Mouse (Mus musculus): ENCODE measurements around the gene Copa. TPM values are rescaled to one million over a fixed set of nuclear protein-coding genes. Genes with fewer than 3 reads are reported as not detected.

Gene Copa
- polyA plus RNA-seq, 1 experiment from 2014 or later = 181 TPM

DNA sequence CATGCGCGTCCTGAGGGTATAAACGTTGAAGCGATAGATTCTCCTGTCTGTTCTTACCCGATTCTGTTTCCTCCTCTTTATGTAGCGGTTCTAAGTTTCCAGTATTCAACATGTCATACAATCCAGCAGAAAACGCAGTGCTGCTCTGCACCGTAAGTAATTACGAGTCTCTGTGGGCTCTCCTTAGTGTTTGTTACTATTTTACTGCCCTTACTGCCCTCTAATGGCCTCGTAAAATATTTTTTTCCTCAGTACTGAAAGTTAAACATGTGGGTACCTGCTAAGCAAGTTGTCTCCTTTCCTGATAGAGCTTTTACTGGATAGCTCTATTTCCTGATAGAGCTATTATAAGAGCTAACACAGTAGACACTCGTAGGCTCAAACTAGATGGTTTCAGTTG lies 22.8 kb downstream of the Copa start:
- Histone ChIP-seq H3K4me1 (ENCODE audit: control insufficient read depth, insufficient read depth, low read depth, low read length) (no peaks in the 10 kb centered on the region), H3K4me2 (ENCODE audit: low read length) (no peak overlapping the region), H3K9me3 (ENCODE audit: control insufficient read depth, low read length) (no peaks in the 10 kb centered on the region), H3K9ac (ENCODE audit: low read depth, low read length) (no peak overlapping the region), H3K4me3 (ENCODE audit: low read length) (no peak overlapping the region), H3K27ac (ENCODE audit: low read depth, low read length) (no peak overlapping the region), H3K36me3 (ENCODE audit: control insufficient read depth, insufficient read depth, low read length) (peaks cover 51% of the 10 kb centered on the region), H3K27me3 (replicated peaks; ENCODE audit: control insufficient read depth, insufficient read depth, low read length) (no peaks in the 10 kb centered on the region)
- 73% methylated on average over 11 of the region's 11 CpGs for WGBS
- ATAC-seq = no peak

- no peaks in the 10 kb centered on the region for H3K4me1 ChIP-seq (ENCODE audit: control insufficient read depth, insufficient read depth, low read depth, low read length)
- no peak overlapping the region for H3K9ac ChIP-seq (ENCODE audit: low read depth, low read length)
- H3K27me3 ChIP-seq (replicated peaks; ENCODE audit: control insufficient read depth, insufficient read depth, low read length) = no peaks in the 10 kb centered on the region
- H3K36me3 ChIP-seq (ENCODE audit: control insufficient read depth, insufficient read depth, low read length) = peaks cover 52% of the 10 kb centered on the region
- H3K4me2 ChIP-seq (ENCODE audit: low read length) = no peak overlapping the region
- peak; percentile 93 for ATAC-seq
- 56% methylated on average over 10 of the region's 10 CpGs for WGBS
- no peaks in the 10 kb centered on the region for H3K9me3 ChIP-seq (ENCODE audit: control insufficient read depth, low read length)
- no peak overlapping the region for H3K27ac ChIP-seq (ENCODE audit: low read depth, low read length)
- H3K4me3 ChIP-seq (ENCODE audit: low read length) = no peak overlapping the region
Observed at GRCm38 (mm10) chr1:172107777-172108477, 25.6 kb downstream of the Copa start.

DNA sequence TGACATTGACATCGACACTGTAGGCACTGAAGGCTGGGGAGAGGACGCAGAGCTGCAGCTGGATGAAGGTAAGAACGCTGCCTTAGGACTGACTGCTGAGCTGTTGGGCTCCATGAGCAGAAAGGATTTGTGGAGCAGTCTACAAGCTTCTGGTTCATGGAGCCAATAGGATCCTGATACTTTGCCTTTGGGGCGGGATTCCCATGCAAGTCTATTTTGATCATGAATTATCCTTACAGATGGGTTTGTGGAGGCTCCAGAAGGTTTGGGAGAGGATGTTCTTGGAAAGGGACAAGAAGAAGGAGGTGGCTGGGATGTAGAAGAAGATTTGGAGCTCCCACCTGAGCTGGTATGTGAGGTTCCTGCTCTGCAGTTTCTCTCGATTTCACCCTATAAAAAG lies 34.6 kb downstream of the Copa start:
- H3K9ac ChIP-seq (ENCODE audit: low read depth, low read length) = no peak overlapping the region

DNA sequence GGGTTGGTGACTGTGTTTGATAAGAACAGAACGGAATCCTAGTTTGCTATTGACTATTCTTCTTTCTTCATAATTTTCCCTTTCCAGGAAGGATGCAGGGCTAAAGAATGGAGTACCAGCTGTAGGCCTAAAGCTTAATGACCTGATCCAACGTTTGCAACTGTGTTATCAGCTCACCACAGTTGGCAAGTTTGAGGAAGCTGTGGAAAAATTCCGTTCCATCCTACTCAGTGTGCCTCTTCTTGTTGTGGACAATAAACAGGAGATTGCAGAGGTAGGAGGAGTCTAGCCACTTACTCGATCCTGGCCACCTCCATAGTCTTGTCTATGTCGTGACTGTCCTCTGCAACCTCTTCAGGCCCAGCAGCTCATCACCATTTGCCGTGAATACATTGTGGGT lies 36.8 kb downstream of the Copa start:
- ATAC-seq = no peak
- H3K9me3 ChIP-seq (ENCODE audit: control insufficient read depth, low read length) = no peaks in the 10 kb centered on the region
- 82% methylated on average over 6 of the region's 6 CpGs for WGBS

More for the DNA sequence above, 34.6 kb downstream of the Copa start:
- Histone ChIP-seq H3K36me3 (ENCODE audit: control insufficient read depth, insufficient read depth, low read length) (peaks cover 84% of the 10 kb centered on the region), H3K27ac (ENCODE audit: low read depth, low read length) (no peak overlapping the region), H3K4me1 (ENCODE audit: control insufficient read depth, insufficient read depth, low read depth, low read length) (no peaks in the 10 kb centered on the region), H3K27me3 (replicated peaks; ENCODE audit: control insufficient read depth, insufficient read depth, low read length) (no peaks in the 10 kb centered on the region), H3K4me3 (ENCODE audit: low read length) (no peak overlapping the region), H3K4me2 (ENCODE audit: low read length) (no peak overlapping the region), H3K9me3 (ENCODE audit: control insufficient read depth, low read length) (no peaks in the 10 kb centered on the region)
- WGBS = 95% methylated on average over 5 of the region's 5 CpGs
- no peak for ATAC-seq

DNA sequence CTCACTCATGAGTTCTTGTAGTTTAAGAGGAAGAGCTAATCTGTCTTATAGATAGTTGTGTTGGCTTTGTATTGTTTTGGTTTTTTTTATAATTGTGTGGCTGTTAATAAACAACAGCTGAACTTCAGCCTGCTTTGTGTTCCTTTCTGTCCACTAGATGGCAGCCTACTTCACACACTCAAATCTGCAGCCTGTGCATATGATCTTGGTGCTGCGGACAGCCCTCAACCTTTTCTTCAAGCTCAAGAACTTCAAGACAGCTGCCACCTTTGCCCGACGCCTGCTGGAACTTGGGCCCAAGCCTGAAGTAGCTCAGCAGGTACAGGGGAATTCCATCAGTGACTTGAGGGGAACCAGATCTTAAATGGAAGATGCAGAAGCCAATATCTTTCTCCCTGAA lies 37.4 kb downstream of the Copa start:
- Histone ChIP-seq H3K36me3 (ENCODE audit: control insufficient read depth, insufficient read depth, low read length) (peaks cover 66% of the 10 kb centered on the region), H3K4me1 (ENCODE audit: control insufficient read depth, insufficient read depth, low read depth, low read length) (no peaks in the 10 kb centered on the region), H3K9ac (ENCODE audit: low read depth, low read length) (no peak overlapping the region), H3K9me3 (ENCODE audit: control insufficient read depth, low read length) (no peaks in the 10 kb centered on the region), H3K4me2 (ENCODE audit: low read length) (no peak overlapping the region), H3K27ac (ENCODE audit: low read depth, low read length) (no peak overlapping the region), H3K27me3 (replicated peaks; ENCODE audit: control insufficient read depth, insufficient read depth, low read length) (no peaks in the 10 kb centered on the region), H3K4me3 (ENCODE audit: low read length) (no peak overlapping the region)
- 46% methylated on average over 3 of the region's 3 CpGs for WGBS
- ATAC-seq = 0 out of 2 replicates have a peak, but pooled peaks have one; percentile 47

More for the DNA sequence above, 36.8 kb downstream of the Copa start:
- Histone ChIP-seq H3K9ac (ENCODE audit: low read depth, low read length) (no peak overlapping the region), H3K4me1 (ENCODE audit: control insufficient read depth, insufficient read depth, low read depth, low read length) (no peaks in the 10 kb centered on the region), H3K36me3 (ENCODE audit: control insufficient read depth, insufficient read depth, low read length) (peaks cover 72% of the 10 kb centered on the region), H3K4me3 (ENCODE audit: low read length) (no peak overlapping the region), H3K27me3 (replicated peaks; ENCODE audit: control insufficient read depth, insufficient read depth, low read length) (no peaks in the 10 kb centered on the region), H3K4me2 (ENCODE audit: low read length) (no peak overlapping the region), H3K27ac (ENCODE audit: low read depth, low read length) (no peak overlapping the region)

GRCm38 (mm10) chr1:172122671-172123070 lies 40.3 kb downstream of the Copa start:
- Histone ChIP-seq H3K27me3 (replicated peaks; ENCODE audit: control insufficient read depth, insufficient read depth, low read length) (no peaks in the 10 kb centered on the region), H3K9me3 (ENCODE audit: control insufficient read depth, low read length) (no peaks in the 10 kb centered on the region), H3K36me3 (ENCODE audit: control insufficient read depth, insufficient read depth, low read length) (peaks cover 40% of the 10 kb centered on the region), H3K27ac (ENCODE audit: low read depth, low read length) (no peak overlapping the region), H3K4me3 (ENCODE audit: low read length) (no peak overlapping the region), H3K9ac (ENCODE audit: low read depth, low read length) (no peak overlapping the region), H3K4me2 (ENCODE audit: low read length) (no peak overlapping the region), H3K4me1 (ENCODE audit: control insufficient read depth, insufficient read depth, low read depth, low read length) (peaks cover 5% of the 10 kb centered on the region)
- 80% methylated on average over 2 of the region's 2 CpGs for WGBS
- ATAC-seq = no peak

GRCm38 (mm10) chr1:172124572-172124971 lies 42.2 kb downstream of the Copa start:
- Histone ChIP-seq H3K4me3 (ENCODE audit: low read length) (no peak overlapping the region), H3K36me3 (ENCODE audit: control insufficient read depth, insufficient read depth, low read length) (peaks cover 28% of the 10 kb centered on the region), H3K4me2 (ENCODE audit: low read length) (no peak overlapping the region), H3K9ac (ENCODE audit: low read depth, low read length) (no peak overlapping the region), H3K27ac (ENCODE audit: low read depth, low read length) (no peak overlapping the region), H3K9me3 (ENCODE audit: control insufficient read depth, low read length) (no peaks in the 10 kb centered on the region), H3K27me3 (replicated peaks; ENCODE audit: control insufficient read depth, insufficient read depth, low read length) (no peaks in the 10 kb centered on the region), H3K4me1 (ENCODE audit: control insufficient read depth, insufficient read depth, low read depth, low read length) (peaks cover 7% of the 10 kb centered on the region)
- ATAC-seq = no peak
- 83% methylated on average over 6 of the region's 6 CpGs for WGBS

DNA sequence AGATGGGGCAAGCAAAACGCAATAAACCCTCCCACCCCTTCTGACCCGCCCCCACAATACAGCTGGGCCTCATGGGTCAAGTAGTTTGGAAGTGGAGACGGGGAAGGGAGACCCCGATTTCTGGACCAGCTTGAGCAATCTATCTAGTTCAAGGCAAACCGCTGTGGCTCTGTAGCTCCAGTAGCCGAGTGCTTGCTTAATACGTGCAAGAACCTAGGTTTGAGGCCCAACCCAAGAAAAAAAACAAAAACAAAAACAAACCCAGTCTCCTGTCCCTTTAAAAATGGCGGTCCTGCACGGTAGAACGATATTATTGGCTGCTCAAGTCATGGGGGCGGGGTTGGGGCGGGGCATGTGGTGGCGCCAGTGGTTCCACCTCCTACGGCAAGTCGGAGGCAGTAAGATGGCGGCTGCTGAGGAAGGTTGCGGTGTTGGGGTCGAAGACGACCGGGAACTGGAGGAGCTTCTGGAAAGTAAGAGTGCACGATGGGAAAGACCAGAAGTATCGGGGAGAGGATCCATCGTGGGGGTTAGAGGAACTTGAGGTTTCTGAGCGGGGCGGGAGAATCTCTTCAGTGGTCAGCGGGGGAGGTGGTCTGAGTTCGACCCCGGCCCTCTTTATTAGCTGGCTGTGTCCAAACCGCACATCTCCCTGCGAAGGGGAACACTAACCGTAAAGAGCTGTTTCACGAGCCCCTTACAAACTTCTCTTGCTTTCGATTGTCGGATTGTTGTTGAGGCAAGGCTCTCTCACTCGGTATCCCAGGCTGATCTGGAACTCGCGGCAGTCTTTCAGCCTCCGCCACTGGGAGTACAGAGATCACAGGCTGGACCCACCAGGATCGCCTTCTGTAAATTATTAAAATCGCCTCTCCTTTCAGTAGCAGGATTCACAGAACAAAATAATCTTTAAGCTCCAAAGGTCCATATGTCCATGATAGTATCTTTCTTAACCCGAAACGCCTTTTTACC lies 44.3 kb downstream of the Copa start, which contains the start of gene Pex19:
Gene Pex19 (plus strand): TSS at position 380 of the 972 bp plus-strand sequence.
- H3K4me2 ChIP-seq (ENCODE audit: low read length) = peak within 1 kb of the TSS; percentile 73
- 0 out of 2 replicates have a peak within 1 kb of the TSS, but pooled peaks have one; percentile 56 for H3K27ac ChIP-seq (ENCODE audit: low read depth, low read length)
- H3K9me3 ChIP-seq (ENCODE audit: control insufficient read depth, low read length) = no peaks in the 10 kb centered on the region
- peaks cover 24% of the 10 kb centered on the region for H3K36me3 ChIP-seq (ENCODE audit: control insufficient read depth, insufficient read depth, low read length)
- H3K4me1 ChIP-seq (ENCODE audit: control insufficient read depth, insufficient read depth, low read depth, low read length) = peaks cover 7% of the 10 kb centered on the region
- H3K4me3 ChIP-seq (ENCODE audit: low read length) = peak within 1 kb of the TSS; percentile 50
- no peaks in the 10 kb centered on the region for H3K27me3 ChIP-seq (replicated peaks; ENCODE audit: control insufficient read depth, insufficient read depth, low read length)
- 1% methylated on average over 42 of the region's 42 CpGs for WGBS
- peak; percentile 97 for ATAC-seq
- H3K9ac ChIP-seq (ENCODE audit: low read depth, low read length) = peak within 1 kb of the TSS; percentile 65

DNA sequence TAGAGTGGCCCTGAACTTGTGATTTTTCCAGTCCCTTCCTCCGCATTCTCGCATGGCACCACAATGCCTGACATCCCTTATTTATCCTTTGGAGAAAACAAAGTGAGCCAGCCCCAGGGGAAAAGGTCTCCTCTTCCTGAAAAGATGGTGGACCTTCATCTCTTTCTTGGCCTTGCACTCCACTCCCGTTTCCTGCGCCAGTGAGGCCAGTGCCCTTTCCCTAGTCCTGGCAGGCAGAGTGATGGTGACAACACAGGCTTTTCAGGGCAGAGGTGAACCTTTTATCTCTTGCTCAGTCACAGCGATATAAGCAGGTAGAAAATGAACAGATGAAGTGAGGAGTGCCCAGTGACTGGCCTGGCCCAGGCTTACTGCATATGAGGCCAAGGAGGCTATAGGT lies 45.2 kb downstream of the Copa start:
- no peaks in the 10 kb centered on the region for H3K27me3 ChIP-seq (replicated peaks; ENCODE audit: control insufficient read depth, insufficient read depth, low read length)
- peak overlapping the region; percentile 65 for H3K9ac ChIP-seq (ENCODE audit: low read depth, low read length)
- H3K4me2 ChIP-seq (ENCODE audit: low read length) = peak overlapping the region; percentile 73
- peaks cover 24% of the 10 kb centered on the region for H3K36me3 ChIP-seq (ENCODE audit: control insufficient read depth, insufficient read depth, low read length)
- peak overlapping the region; percentile 50 for H3K4me3 ChIP-seq (ENCODE audit: low read length)
- no peak overlapping the region for H3K27ac ChIP-seq (ENCODE audit: low read depth, low read length)
- WGBS = 45% methylated on average over 5 of the region's 5 CpGs
- no peaks in the 10 kb centered on the region for H3K9me3 ChIP-seq (ENCODE audit: control insufficient read depth, low read length)
- H3K4me1 ChIP-seq (ENCODE audit: control insufficient read depth, insufficient read depth, low read depth, low read length) = peaks cover 7% of the 10 kb centered on the region
- ATAC-seq = no peak

Data from hindbrain, embryonic 16.5 days (tissue).